In the genomic region with DNA sequence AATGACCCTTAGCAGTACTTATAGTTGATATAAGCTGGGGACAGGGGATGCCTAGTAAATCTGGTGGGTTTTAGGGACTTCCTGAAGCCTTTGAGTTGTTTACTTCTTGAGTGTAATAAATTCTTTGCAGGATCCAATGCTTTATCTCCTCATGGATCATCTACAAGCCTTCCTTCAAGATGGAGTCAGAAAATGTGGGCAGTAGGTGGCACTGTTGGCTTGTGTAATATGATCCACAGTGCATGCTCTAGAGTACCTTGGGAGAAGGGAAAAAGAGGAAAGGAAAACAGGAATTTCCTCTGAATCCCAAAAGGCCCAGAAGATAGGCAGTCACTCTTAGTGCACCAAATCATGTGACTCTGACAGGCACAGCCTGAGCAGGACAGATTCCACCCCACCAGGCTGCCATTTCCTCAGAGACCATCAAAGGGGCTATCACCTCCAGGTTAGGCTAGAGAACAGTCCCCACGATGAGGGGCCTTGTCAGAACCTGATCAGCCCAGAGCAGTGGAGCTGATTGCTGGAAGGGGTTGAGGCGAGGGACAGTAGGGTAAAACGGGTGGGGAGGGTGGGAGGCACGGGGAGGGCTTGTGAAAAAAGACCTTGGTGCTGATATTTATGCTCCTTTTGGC, we compare ENCODE assay signal across 10 mouse cellular contexts. TPM values are rescaled to one million over a fixed set of nuclear protein-coding genes. Genes with fewer than 3 reads are reported as not detected.
DNase-seq lines count a peak whose midpoint lies in the region; ATAC-seq and TF ChIP-seq lines count a peak whose summit lies in the region.
"Had no signal": no experiment of that assay in that cellular context is flagged by ENCODE, and none has a peak within 500 bp of the region (broad histone marks: within the 10 kb centered on the region; RNA-seq: fewer than 3 reads in every experiment).

No protein-coding gene starts in this region.

- no peaks in the 10 kb centered on the region for H3K4me1 ChIP-seq in embryonic facial prominence, embryonic 14.5 days (ENCODE audit: control insufficient read depth, insufficient read depth, low read length)
- H3K4me1 ChIP-seq in intestine, postnatal 0 days (replicated peaks; ENCODE audit: control insufficient read depth, insufficient read depth, low read length): no peaks in the 10 kb centered on the region
- no peaks in the 10 kb centered on the region for H3K4me1 ChIP-seq in neural tube, embryonic 12.5 days

- peak; percentile 36 for TF ChIP-seq CTCF in gastrocnemius, adult 2 months (IDR thresholded peaks at IDR 0.05)
- TF ChIP-seq CTCF in intestine, postnatal 0 days (IDR thresholded peaks at IDR 0.05; ENCODE audit: low read depth): peak; percentile 80

- ATAC-seq in embryonic facial prominence, embryonic 14.5 days (ENCODE audit: low read depth): 0 out of 2 replicates have a peak, but pooled peaks have one; percentile 68
- no peak for ATAC-seq in intestine, postnatal 0 days
- peak; percentile 45 for ATAC-seq in neural tube, embryonic 12.5 days (ENCODE audit: low FRiP score, low read depth)

- H3K4me2 ChIP-seq in embryonic facial prominence, embryonic 14.5 days (ENCODE audit: low read depth, low read length): no peak overlapping the region
- H3K4me2 ChIP-seq in intestine, postnatal 0 days (replicated peaks; ENCODE audit: low read depth): no peak overlapping the region
- no peak overlapping the region for H3K4me2 ChIP-seq in neural tube, embryonic 12.5 days (replicated peaks)

- DNase-seq in gastrocnemius, adult 2 months: no peak
- no peak for DNase-seq in gastrocnemius, adult 8-10 months (ENCODE audit: low spot score in 2 of 2)
- DNase-seq in adrenal gland, postnatal 10 days: peak; percentile 76
- DNase-seq in embryonic facial prominence, embryonic 14.5 days (ENCODE audit: low spot score): peak; percentile 49
- DNase-seq in left cerebral cortex, postnatal 25 days (ENCODE audit: low spot score in 2 of 2): peak; percentile 69 to 84
- DNase-seq in spleen, adult 12 weeks (ENCODE audit: low spot score): no peak

- 66% methylated on average over 4 of the region's 4 CpGs for WGBS in embryonic facial prominence, embryonic 14.5 days
- WGBS in intestine, postnatal 0 days: 52% methylated on average over 4 of the region's 4 CpGs
- 57% methylated on average over 4 of the region's 4 CpGs for WGBS in neural tube, embryonic 12.5 days

- H3K4me3 ChIP-seq in gastrocnemius, adult 2 months: no peak overlapping the region
- no peak overlapping the region for H3K4me3 ChIP-seq in embryonic facial prominence, embryonic 14.5 days (ENCODE audit: low read depth, low read length)
- H3K4me3 ChIP-seq in intestine, postnatal 0 days (ENCODE audit: low read depth, low read length): no peak overlapping the region
- H3K4me3 ChIP-seq in neural tube, embryonic 12.5 days: no peak overlapping the region
- H3K4me3 ChIP-seq: megakaryocyte, embryonic 14.5 days had no signal

- H3K36me3 ChIP-seq in embryonic facial prominence, embryonic 14.5 days (ENCODE audit: control insufficient read depth, insufficient read depth, low read length): no peaks in the 10 kb centered on the region
- no peaks in the 10 kb centered on the region for H3K36me3 ChIP-seq in intestine, postnatal 0 days (ENCODE audit: control insufficient read depth, insufficient read depth)
- H3K36me3 ChIP-seq in neural tube, embryonic 12.5 days: no peaks in the 10 kb centered on the region

- no peaks in the 10 kb centered on the region for H3K27me3 ChIP-seq in embryonic facial prominence, embryonic 14.5 days (replicated peaks; ENCODE audit: control insufficient read depth, insufficient read depth, low read length)
- H3K27me3 ChIP-seq in intestine, postnatal 0 days (replicated peaks; ENCODE audit: control insufficient read depth, insufficient read depth, low read length): no peaks in the 10 kb centered on the region
- H3K27me3 ChIP-seq in neural tube, embryonic 12.5 days (replicated peaks): no peaks in the 10 kb centered on the region
- H3K27me3 ChIP-seq: megakaryocyte, embryonic 14.5 days had no signal

- no peaks in the 10 kb centered on the region for H3K9me3 ChIP-seq in embryonic facial prominence, embryonic 14.5 days (ENCODE audit: control insufficient read depth, low read length)
- no peaks in the 10 kb centered on the region for H3K9me3 ChIP-seq in intestine, postnatal 0 days (ENCODE audit: control insufficient read depth)
- no peaks in the 10 kb centered on the region for H3K9me3 ChIP-seq in neural tube, embryonic 12.5 days
- H3K9me3 ChIP-seq: megakaryocyte, embryonic 14.5 days had no signal

- no peak overlapping the region for H3K9ac ChIP-seq in embryonic facial prominence, embryonic 14.5 days (ENCODE audit: low read depth, low read length)
- H3K9ac ChIP-seq in intestine, postnatal 0 days (ENCODE audit: low read depth, low read length): no peak overlapping the region
- H3K9ac ChIP-seq in neural tube, embryonic 12.5 days: no peak overlapping the region

- intact Hi-C loops in gastrocnemius, adult 2 months (cut with DNase I): no loop called here
- intact Hi-C loops in left cerebral cortex, postnatal 25 days (cut with DNase I): loop anchor here (2.0 kb wide), 2 partner anchors 797 to 867 kb away; no protein-coding TSS in a partner anchor

- H3K27ac ChIP-seq in gastrocnemius, adult 2 months: no peak overlapping the region
- H3K27ac ChIP-seq in embryonic facial prominence, embryonic 14.5 days (replicated peaks; ENCODE audit: low read depth, low read length): no peak overlapping the region
- no peak overlapping the region for H3K27ac ChIP-seq in intestine, postnatal 0 days (ENCODE audit: low read depth, low read length)
- H3K27ac ChIP-seq in neural tube, embryonic 12.5 days: no peak overlapping the region

RNA-seq across cellular contexts. Expression of gene Cdk20, which starts 11.3 kb away (rescaled TPM):
- total RNA-seq in gastrocnemius, adult 2 months (2021): 1 to 10 TPM; 2.1 to 3.3 TPM
- total RNA-seq in gastrocnemius, adult 8-10 months (2022): 1 to 10 TPM; 2.5 to 3.8 (median 2.9) TPM
- total RNA-seq in adrenal gland, postnatal 10 days (2021): 1 to 10 TPM; 3.9 to 5.9 TPM
- 11.0 and 11.6 TPM in 2 replicates for polyA plus RNA-seq in embryonic facial prominence, embryonic 14.5 days (2014; fragmentation: Nextera tagmentation; extraction: Ambion mirVana)
- polyA plus RNA-seq in intestine, postnatal 0 days (2015; fragmentation: Nextera tagmentation; extraction: Ambion mirVana): 4.1 and 4.3 TPM in 2 replicates
- 10 to 100 TPM in 1 of 2 experiments, 1 to 10 TPM in 1; 9.7 to 12.5 TPM for total RNA-seq in left cerebral cortex, postnatal 25 days (2021)
- 11.4 and 12.2 TPM in 2 replicates for polyA plus RNA-seq in neural tube, embryonic 12.5 days (2016; fragmentation: Nextera tagmentation; extraction: Ambion mirVana)

RNA-seq across cellular contexts. Expression of gene Fam240b, which starts 54.2 kb away (rescaled TPM):
- total RNA-seq in gastrocnemius, adult 2 months (2021): under 1 TPM in 1 of 2 experiments, not detected in 1; 0.36 TPM
- total RNA-seq in gastrocnemius, adult 8-10 months (2022): under 1 TPM in 1 of 4 experiments, not detected in 3; 0.27 TPM
- total RNA-seq in adrenal gland, postnatal 10 days (2021): not detected
- not detected in 2 replicates for polyA plus RNA-seq in embryonic facial prominence, embryonic 14.5 days (2014; fragmentation: Nextera tagmentation; extraction: Ambion mirVana)
- polyA plus RNA-seq in intestine, postnatal 0 days (2015; fragmentation: Nextera tagmentation; extraction: Ambion mirVana): not detected in 2 replicates
- total RNA-seq in left cerebral cortex, postnatal 25 days (2021): not detected
- polyA plus RNA-seq in neural tube, embryonic 12.5 days (2016; fragmentation: Nextera tagmentation; extraction: Ambion mirVana): not detected in 2 replicates
- polyA plus RNA-seq: frontal cortex, adult 2 months had no signal

Comparison
In these comparisons a context has a peak if more than half of its experiments do, and no peak if none do; other contexts are left out.
1. DNase-seq: peak in adrenal gland, postnatal 10 days (single experiment), embryonic facial prominence, embryonic 14.5 days (single experiment) and left cerebral cortex, postnatal 25 days (2 of 2); none in gastrocnemius, adult 2 months (single experiment), gastrocnemius, adult 8-10 months (0 of 2) and spleen, adult 12 weeks (single experiment).